Mouse (Mus musculus) lung, adult 2 months (tissue): ENCODE data around the gene Spata16.
"Not testable (repeated sequence)": the region's sequence is repeated elsewhere in the genome, so short reads cannot be mapped to it uniquely, and the experiment has no call there.

Experiments used
- CTCF ChIP-seq: fragments of 200-500 bp; IDR thresholded peaks from 2 replicates; pipeline ENCODE4 v1.5.1; 2011; ENCODE audit warnings: mild to moderate bottlenecking, low read length, control low read depth; ENCODE audit not compliant: insufficient read depth
- POLR2A ChIP-seq: fragments of 200-500 bp; IDR thresholded peaks from 2 replicates; pipeline ENCODE4 v1.6.1; 2011; ENCODE audit warnings: low read depth, mild to moderate bottlenecking, control low read depth, low read length, borderline replicate concordance; ENCODE audit errors: extremely low read depth

DNA sequence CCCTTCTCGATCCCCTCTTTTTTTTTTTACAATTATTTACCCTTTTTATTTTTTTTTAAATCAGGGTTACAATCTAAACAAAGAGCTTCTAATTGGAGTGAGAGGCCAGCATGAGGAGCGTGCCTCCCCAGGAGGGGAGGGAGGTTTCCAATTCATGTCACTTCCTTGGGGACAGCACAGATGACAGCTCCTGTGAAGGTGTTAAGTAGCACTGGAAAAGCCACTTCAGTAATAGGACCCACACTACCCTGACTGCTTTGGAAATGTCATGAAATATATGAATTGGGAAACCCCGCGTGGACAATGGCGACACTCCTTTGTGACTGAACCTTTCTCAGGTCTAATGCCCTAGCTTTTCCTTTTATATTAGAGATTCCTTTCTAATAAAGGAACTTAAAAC is 72.1 kb downstream of the Spata16 start:
- TF ChIP-seq POLR2A, CTCF: not testable (repeated sequence)
